Comparison of ENCODE assay signal across 18 mouse cellular contexts in genomic region chr1:60488635-60489034, GRCm38 (mm10).
DNase-seq lines count a peak whose midpoint lies in the region; ATAC-seq and TF ChIP-seq lines count a peak whose summit lies in the region.
"Had no signal": no experiment of that assay in that cellular context is flagged by ENCODE, and none has a peak within 500 bp of the region (broad histone marks: within the 10 kb centered on the region; RNA-seq: fewer than 3 reads in every experiment).

No protein-coding gene starts in this region.

- peak overlapping the region; percentile 42 for H3K27ac ChIP-seq in left cerebral cortex, adult 2 months
- H3K27ac ChIP-seq in forebrain, embryonic 11.5 days (ENCODE audit: low read depth, low read length), result no peak overlapping the region
- H3K27ac ChIP-seq in midbrain, embryonic 15.5 days, result no peak overlapping the region
- H3K27ac ChIP-seq: embryonic facial prominence, embryonic 13.5 days; gastrocnemius, adult 2 months; heart, embryonic 13.5 days; hindbrain, embryonic 12.5 days had no signal

- H3K27me3 ChIP-seq in forebrain, embryonic 11.5 days (ENCODE audit: control insufficient read depth, insufficient read depth, low read length), result no peaks in the 10 kb centered on the region
- no peaks in the 10 kb centered on the region for H3K27me3 ChIP-seq in midbrain, embryonic 15.5 days (replicated peaks)
- H3K27me3 ChIP-seq: embryonic facial prominence, embryonic 13.5 days; heart, embryonic 13.5 days; hindbrain, embryonic 12.5 days had no signal

- H3K36me3 ChIP-seq in forebrain, embryonic 11.5 days (ENCODE audit: control insufficient read depth, insufficient read depth, low read length), result no peaks in the 10 kb centered on the region; the same call in 1 of the 2 replicates
- H3K36me3 ChIP-seq in midbrain, embryonic 15.5 days (replicated peaks), result peaks cover 31% of the 10 kb centered on the region

- no peak overlapping the region for H3K4me2 ChIP-seq in forebrain, embryonic 11.5 days (ENCODE audit: low read depth, low read length, severe bottlenecking)
- H3K4me2 ChIP-seq in midbrain, embryonic 15.5 days, result no peak overlapping the region
- H3K4me2 ChIP-seq: embryonic facial prominence, embryonic 13.5 days; heart, embryonic 13.5 days; hindbrain, embryonic 12.5 days had no signal

- H3K4me3 ChIP-seq in left cerebral cortex, adult 2 months, result no peak overlapping the region
- H3K4me3 ChIP-seq in forebrain, embryonic 11.5 days (ENCODE audit: low read depth, low read length), result no peak overlapping the region
- no peak overlapping the region for H3K4me3 ChIP-seq in midbrain, embryonic 15.5 days
- H3K4me3 ChIP-seq: embryonic facial prominence, embryonic 13.5 days; gastrocnemius, adult 2 months; heart, embryonic 13.5 days; hindbrain, embryonic 12.5 days had no signal

- ATAC-seq in forebrain, embryonic 11.5 days (replicated peaks; ENCODE audit: low FRiP score), result no peak
- ATAC-seq in midbrain, embryonic 15.5 days (replicated peaks), result no peak
- ATAC-seq: forebrain, embryonic 14.5 days; hindbrain, embryonic 16.5 days had no signal

- no peak for TF ChIP-seq CTCF in left cerebral cortex, adult 2 months (IDR thresholded peaks at IDR 0.05)

- H3K9ac ChIP-seq in forebrain, embryonic 11.5 days (ENCODE audit: low read length), result no peak overlapping the region
- H3K9ac ChIP-seq in midbrain, embryonic 15.5 days, result no peak overlapping the region
- H3K9ac ChIP-seq: embryonic facial prominence, embryonic 13.5 days; heart, embryonic 13.5 days; hindbrain, embryonic 12.5 days had no signal

- H3K4me1 ChIP-seq in forebrain, embryonic 11.5 days (replicated peaks; ENCODE audit: control insufficient read depth, insufficient read depth, low read length), result no peaks in the 10 kb centered on the region
- no peaks in the 10 kb centered on the region for H3K4me1 ChIP-seq in midbrain, embryonic 15.5 days
- H3K4me1 ChIP-seq: embryonic facial prominence, embryonic 13.5 days; heart, embryonic 13.5 days; hindbrain, embryonic 12.5 days had no signal

- no peaks in the 10 kb centered on the region for H3K9me3 ChIP-seq in forebrain, embryonic 11.5 days (ENCODE audit: control insufficient read depth, low read length)
- no peaks in the 10 kb centered on the region for H3K9me3 ChIP-seq in midbrain, embryonic 15.5 days
- H3K9me3 ChIP-seq: embryonic facial prominence, embryonic 13.5 days; heart, embryonic 13.5 days; hindbrain, embryonic 12.5 days had no signal

- 88% methylated on average over 8 of the region's 8 CpGs for WGBS in forebrain, embryonic 11.5 days
- WGBS in midbrain, embryonic 15.5 days, result 86% methylated on average over 8 of the region's 8 CpGs

- DNase-seq in frontal cortex, postnatal 36 days (ENCODE audit: low spot score in 2 of 2), result peak; percentile 45 to 53
- no peak for DNase-seq in frontal cortex, postnatal 25 days (ENCODE audit: low spot score in 2 of 2)
- peak; percentile 26 to 35 for DNase-seq in left cerebral cortex, adult 2 months (ENCODE audit: extremely low spot score in 1 of 2, low spot score in 2 of 2)
- DNase-seq in left cerebral cortex, postnatal 4 days, result no peak
- DNase-seq in right cerebral cortex, postnatal 25 days, result peak; percentile 50
- no peak for DNase-seq in right cerebral cortex, postnatal 14 days
- no peak for DNase-seq in forebrain, embryonic 11.5 days (ENCODE audit: low spot score)
- DNase-seq: adrenal gland, postnatal 10 days; cerebellum, adult 11-12 months; gastrocnemius, adult 2 months; gastrocnemius, postnatal 25 days; heart, postnatal 4 days had no signal

- intact Hi-C loops in left cerebral cortex, adult 2 months (cut with DNase I), result loop anchor here (5.0 kb wide), 2 partner anchors 359 to 374 kb away; no protein-coding TSS in a partner anchor
- intact Hi-C loops in left cerebral cortex, postnatal 4 days (cut with DNase I), result no loop called here

Comparison
In these comparisons a context has a peak if more than half of its experiments do, and no peak if none do; other contexts are left out.
1. DNase-seq: peak in frontal cortex, postnatal 36 days (2 of 2), left cerebral cortex, adult 2 months (2 of 2) and right cerebral cortex, postnatal 25 days (single experiment); none in frontal cortex, postnatal 25 days (0 of 2), left cerebral cortex, postnatal 4 days (single experiment), right cerebral cortex, postnatal 14 days (single experiment) and forebrain, embryonic 11.5 days (single experiment).